Mouse (Mus musculus) left cerebral cortex, adult 18-20 months (tissue): ENCODE data around the gene Trp53rka. TPM values are rescaled to one million over a fixed set of nuclear protein-coding genes. Genes with fewer than 3 reads are reported as not detected.

ENCODE experiments used
- total RNA-seq, 2 experiments: library from RNA; stranded (reverse); gene quantifications; 2 replicates each; pipeline ENCODE4 v1.2.3; 2021

Trp53rka gene
- total RNA-seq, 2 experiments from 2014 or later, result 22.9 to 23.4 TPM

Other genes with a start within 250 kb of the Trp53rka start
- gene Slc35c2, start 205.5 kb downstream of the Trp53rka start, total RNA-seq, result 10 to 100 TPM; 58.2 to 60.6 TPM
- 100 to 1,000 TPM; 145 to 166 TPM for gene Elmo2, start 166.8 kb downstream of the Trp53rka start, total RNA-seq
- gene Zfp663, start 124.6 kb downstream of the Trp53rka start, total RNA-seq, result not detected
- gene Zfp334, start 105.1 kb downstream of the Trp53rka start, total RNA-seq, result 10 to 100 TPM; 16.1 to 17.4 TPM
- gene Ocstamp, start 92.9 kb downstream of the Trp53rka start, total RNA-seq, result not detected
- 10 to 100 TPM; 17.5 to 21.1 TPM for gene Slc13a3, start 20.1 kb downstream of the Trp53rka start, total RNA-seq
- gene Slc2a10, start 10.5 kb upstream of the Trp53rka start, total RNA-seq, result under 1 TPM; 0.87 to 0.95 TPM
- 1 to 10 TPM; 2.1 to 3.5 TPM for gene Eya2, start 101.7 kb upstream of the Trp53rka start, total RNA-seq